Mouse (Mus musculus): ENCODE data around the gene Ext2. TPM values are rescaled to one million over a fixed set of nuclear protein-coding genes. Genes with fewer than 3 reads are reported as not detected.

Gene Ext2
- polyA plus RNA-seq, 1 experiment from 2014 or later = 68.2 TPM

DNA sequence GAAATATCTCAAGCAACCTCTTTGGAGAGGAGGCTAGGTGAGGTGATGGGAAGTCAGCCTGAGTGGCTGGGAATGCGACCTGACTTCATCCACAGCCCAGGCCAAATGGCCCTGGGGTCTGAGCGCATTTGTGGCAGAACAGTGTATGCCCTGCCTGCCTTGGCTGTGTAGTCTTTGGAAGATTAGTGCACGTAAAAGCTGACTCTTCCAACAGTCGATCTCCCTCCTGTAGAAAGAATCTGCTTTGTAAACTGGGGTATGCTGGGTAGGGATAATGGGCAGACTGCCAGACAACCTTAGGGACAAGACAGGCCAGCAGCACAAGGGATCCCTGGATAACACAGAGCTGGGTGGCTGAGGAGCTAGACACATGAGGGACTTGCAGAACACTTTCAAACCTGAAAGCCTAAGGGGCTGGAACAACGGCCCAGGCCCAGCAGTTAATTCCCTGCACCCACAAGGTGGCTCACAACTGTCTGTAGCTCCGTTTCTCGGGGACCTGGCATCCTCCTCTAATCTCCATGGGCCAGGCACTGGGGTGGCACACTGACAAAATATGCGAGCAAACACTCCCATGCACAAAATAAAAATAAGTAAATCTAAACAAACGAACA is 38.3 kb downstream of the Ext2 start:
- Histone ChIP-seq H3K27me3 (ENCODE audit: control insufficient read depth, insufficient read depth, low read length) (no peaks in the 10 kb centered on the region), H3K9ac (ENCODE audit: low read length) (no peak overlapping the region), H3K27ac (ENCODE audit: low read depth, low read length) (no peak overlapping the region), H3K9me3 (ENCODE audit: control insufficient read depth, low read length) (no peaks in the 10 kb centered on the region), H3K36me3 (ENCODE audit: control insufficient read depth, insufficient read depth, low read length) (no peaks in the 10 kb centered on the region), H3K4me2 (no peak overlapping the region), H3K4me3 (ENCODE audit: low read depth, low read length) (no peak overlapping the region), H3K4me1 (ENCODE audit: control insufficient read depth, insufficient read depth, low read length) (peaks cover 14% of the 10 kb centered on the region)
- ATAC-seq (ENCODE audit: low FRiP score) = no peak
- no peak for DNase-seq (ENCODE audit: low spot score, missing footprints)
- WGBS = 77% methylated on average over 9 of the region's 9 CpGs

DNA sequence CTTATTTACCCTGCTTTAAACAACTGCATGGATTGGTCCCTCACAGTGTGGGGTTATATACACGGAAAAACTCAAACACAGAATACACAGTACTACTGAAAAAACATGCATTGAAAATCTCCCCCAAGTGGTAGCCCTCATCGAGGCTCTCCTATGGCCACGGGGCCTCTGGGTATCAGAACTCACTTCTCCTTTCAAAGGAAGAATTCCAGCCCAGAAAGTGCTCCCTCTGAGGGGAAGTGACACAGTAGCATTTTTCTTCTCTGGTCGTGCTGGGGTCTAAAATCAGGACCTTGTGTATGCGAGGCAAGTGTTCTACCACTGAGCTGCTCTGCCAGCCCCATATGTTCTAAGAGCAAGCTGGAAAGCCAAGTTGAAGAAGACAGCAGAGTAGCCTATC is 39.7 kb downstream of the Ext2 start:
- peaks cover 14% of the 10 kb centered on the region for H3K4me1 ChIP-seq (ENCODE audit: control insufficient read depth, insufficient read depth, low read length)
- no peak for DNase-seq (ENCODE audit: low spot score, missing footprints)
- ATAC-seq (ENCODE audit: low FRiP score) = no peak
- H3K4me3 ChIP-seq (ENCODE audit: low read depth, low read length) = no peak overlapping the region
- H3K4me2 ChIP-seq = no peak overlapping the region
- H3K36me3 ChIP-seq (ENCODE audit: control insufficient read depth, insufficient read depth, low read length) = no peaks in the 10 kb centered on the region
- no peaks in the 10 kb centered on the region for H3K27me3 ChIP-seq (ENCODE audit: control insufficient read depth, insufficient read depth, low read length)
- no peaks in the 10 kb centered on the region for H3K9me3 ChIP-seq (ENCODE audit: control insufficient read depth, low read length)
- H3K9ac ChIP-seq (ENCODE audit: low read length) = no peak overlapping the region
- WGBS = 78% methylated on average over 5 of the region's 5 CpGs
- no peak overlapping the region for H3K27ac ChIP-seq (ENCODE audit: low read depth, low read length)

DNA sequence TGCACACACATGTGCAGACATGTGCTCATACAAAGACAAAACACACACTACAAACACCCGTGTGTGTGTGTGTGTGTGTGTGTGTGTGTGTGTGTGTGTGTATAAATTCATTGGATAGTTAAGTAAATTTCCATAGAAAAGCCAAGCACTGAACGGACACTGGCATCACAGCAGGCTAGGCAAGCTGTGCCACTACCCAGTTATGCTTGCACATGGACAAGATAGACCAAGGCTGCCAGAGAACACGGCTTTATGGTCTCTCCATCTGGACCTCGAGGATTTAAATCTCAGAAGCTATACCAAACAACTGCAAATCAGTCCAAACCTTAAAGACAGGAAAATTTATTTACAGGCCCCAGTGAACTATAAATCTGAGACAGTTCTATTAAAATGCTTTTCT is 40.2 kb downstream of the Ext2 start:
- H3K27ac ChIP-seq (ENCODE audit: low read depth, low read length) = no peak overlapping the region
- WGBS = 83% methylated on average over 4 of the region's 4 CpGs
- H3K9me3 ChIP-seq (ENCODE audit: control insufficient read depth, low read length) = no peaks in the 10 kb centered on the region
- no peak for ATAC-seq (ENCODE audit: low FRiP score)
- no peak overlapping the region for H3K4me3 ChIP-seq (ENCODE audit: low read depth, low read length)
- H3K4me2 ChIP-seq = no peak overlapping the region
- no peaks in the 10 kb centered on the region for H3K36me3 ChIP-seq (ENCODE audit: control insufficient read depth, insufficient read depth, low read length)
- H3K9ac ChIP-seq (ENCODE audit: low read length) = no peak overlapping the region
- no peaks in the 10 kb centered on the region for H3K27me3 ChIP-seq (ENCODE audit: control insufficient read depth, insufficient read depth, low read length)
- DNase-seq (ENCODE audit: low spot score, missing footprints) = no peak
- peaks cover 14% of the 10 kb centered on the region for H3K4me1 ChIP-seq (ENCODE audit: control insufficient read depth, insufficient read depth, low read length)

DNA sequence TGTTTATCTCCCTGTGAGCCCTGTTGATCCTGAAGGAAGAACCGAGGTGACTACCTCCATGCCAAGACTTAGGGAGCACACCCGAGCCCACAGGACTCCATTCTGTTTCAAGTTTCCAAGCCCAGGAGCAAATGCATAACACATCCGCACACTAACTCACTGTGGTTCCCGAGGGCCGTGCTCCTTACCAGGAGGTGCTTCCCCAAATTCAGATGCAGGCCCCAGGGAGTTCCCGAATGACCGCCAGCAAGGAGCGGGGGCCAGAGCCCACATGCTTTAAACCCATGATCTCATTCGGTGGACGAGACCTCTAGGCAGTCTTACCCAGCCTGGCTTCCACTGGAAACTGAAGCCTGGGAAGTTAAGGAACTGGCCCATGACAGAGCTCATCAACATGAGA is 41.8 kb downstream of the Ext2 start:
- Histone ChIP-seq H3K27me3 (ENCODE audit: control insufficient read depth, insufficient read depth, low read length) (no peaks in the 10 kb centered on the region), H3K27ac (ENCODE audit: low read depth, low read length) (no peak overlapping the region)

DNA sequence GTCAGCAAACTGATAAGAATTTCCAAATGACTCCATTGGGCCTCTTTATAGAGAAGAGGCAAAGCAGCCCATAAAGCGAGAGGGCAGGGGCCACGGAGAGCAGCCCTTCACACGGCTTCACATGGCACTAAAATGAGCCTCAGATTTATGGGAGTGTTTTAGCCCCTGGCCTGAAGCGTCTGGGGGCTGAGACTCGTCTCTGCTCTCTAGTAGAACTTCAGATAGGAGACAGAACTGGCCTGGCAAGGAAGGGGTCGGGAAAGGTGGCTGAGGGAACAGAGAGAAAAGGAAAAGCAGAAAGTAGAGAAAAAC is 42.5 kb downstream of the Ext2 start:
- Histone ChIP-seq H3K4me3 (ENCODE audit: low read depth, low read length) (no peak overlapping the region), H3K4me2 (no peak overlapping the region), H3K27me3 (ENCODE audit: control insufficient read depth, insufficient read depth, low read length) (no peaks in the 10 kb centered on the region), H3K4me1 (ENCODE audit: control insufficient read depth, insufficient read depth, low read length) (peaks cover 10% of the 10 kb centered on the region), H3K27ac (ENCODE audit: low read depth, low read length) (no peak overlapping the region), H3K36me3 (ENCODE audit: control insufficient read depth, insufficient read depth, low read length) (no peaks in the 10 kb centered on the region), H3K9ac (ENCODE audit: low read length) (no peak overlapping the region), H3K9me3 (ENCODE audit: control insufficient read depth, low read length) (no peaks in the 10 kb centered on the region)
- no peak for ATAC-seq (ENCODE audit: low FRiP score)
- DNase-seq (ENCODE audit: low spot score, missing footprints) = no peak
- 81% methylated on average over 6 of the region's 6 CpGs for WGBS

More for the DNA sequence above, 41.8 kb downstream of the Ext2 start:
- no peak overlapping the region for H3K4me3 ChIP-seq (ENCODE audit: low read depth, low read length)
- H3K9me3 ChIP-seq (ENCODE audit: control insufficient read depth, low read length) = no peaks in the 10 kb centered on the region
- 81% methylated on average over 10 of the region's 10 CpGs for WGBS
- peaks cover 14% of the 10 kb centered on the region for H3K4me1 ChIP-seq (ENCODE audit: control insufficient read depth, insufficient read depth, low read length)
- H3K4me2 ChIP-seq = no peak overlapping the region
- DNase-seq (ENCODE audit: low spot score, missing footprints) (no peak), ATAC-seq (ENCODE audit: low FRiP score) (no peak)
- no peak overlapping the region for H3K9ac ChIP-seq (ENCODE audit: low read length)
- no peaks in the 10 kb centered on the region for H3K36me3 ChIP-seq (ENCODE audit: control insufficient read depth, insufficient read depth, low read length)

DNA sequence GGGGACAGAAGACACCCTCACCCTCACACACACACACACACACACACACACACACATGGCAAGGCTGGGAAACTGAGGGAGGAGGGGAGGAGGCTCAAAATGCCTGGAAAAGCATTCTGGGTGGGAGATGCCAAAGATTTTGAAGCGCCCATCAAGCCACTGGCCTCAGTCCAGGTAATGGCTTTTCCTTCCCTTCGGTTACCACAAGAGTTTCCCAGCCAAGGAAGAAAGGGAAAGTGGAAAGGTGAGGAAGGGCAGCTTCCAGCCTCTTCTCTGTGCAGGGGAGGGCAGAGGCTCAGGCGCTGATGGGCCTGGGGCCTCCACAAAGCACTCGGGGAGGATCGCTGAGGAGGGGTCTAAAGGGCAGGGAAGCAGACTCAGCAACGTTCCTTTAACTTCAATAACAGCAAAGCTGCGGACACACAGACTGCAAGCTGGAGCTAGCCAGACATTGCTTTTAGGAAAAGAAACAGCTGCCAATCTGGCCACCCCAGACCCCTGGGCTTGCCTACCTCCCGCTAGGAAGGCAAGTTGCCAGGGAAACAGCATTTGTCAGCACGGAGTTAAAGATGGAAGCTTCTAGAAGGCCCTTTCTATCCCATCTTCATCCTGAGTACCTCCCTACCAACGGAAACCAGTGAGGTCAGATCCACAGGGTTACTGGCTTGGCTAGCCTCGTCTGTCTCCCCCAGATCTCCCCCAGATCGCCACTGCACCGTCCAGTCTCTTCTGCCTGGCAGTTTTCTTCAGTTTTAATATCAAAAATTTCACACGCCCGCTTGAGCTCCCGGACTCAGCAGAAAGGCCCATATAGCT is 43.1 kb downstream of the Ext2 start:
- no peak overlapping the region for H3K27ac ChIP-seq (ENCODE audit: low read depth, low read length)
- no peaks in the 10 kb centered on the region for H3K27me3 ChIP-seq (ENCODE audit: control insufficient read depth, insufficient read depth, low read length)
- peaks cover 6% of the 10 kb centered on the region; the same call in 1 of the 2 replicates for H3K4me1 ChIP-seq (ENCODE audit: control insufficient read depth, insufficient read depth, low read length)
- no peak overlapping the region for H3K9ac ChIP-seq (ENCODE audit: low read length)
- no peaks in the 10 kb centered on the region for H3K36me3 ChIP-seq (ENCODE audit: control insufficient read depth, insufficient read depth, low read length)
- ATAC-seq (ENCODE audit: low FRiP score) (no peak), DNase-seq (ENCODE audit: low spot score, missing footprints) (no peak)
- H3K4me3 ChIP-seq (ENCODE audit: low read depth, low read length) = no peak overlapping the region
- no peak overlapping the region for H3K4me2 ChIP-seq
- H3K9me3 ChIP-seq (ENCODE audit: control insufficient read depth, low read length) = no peaks in the 10 kb centered on the region
- WGBS = 69% methylated on average over 16 of the region's 16 CpGs

DNA sequence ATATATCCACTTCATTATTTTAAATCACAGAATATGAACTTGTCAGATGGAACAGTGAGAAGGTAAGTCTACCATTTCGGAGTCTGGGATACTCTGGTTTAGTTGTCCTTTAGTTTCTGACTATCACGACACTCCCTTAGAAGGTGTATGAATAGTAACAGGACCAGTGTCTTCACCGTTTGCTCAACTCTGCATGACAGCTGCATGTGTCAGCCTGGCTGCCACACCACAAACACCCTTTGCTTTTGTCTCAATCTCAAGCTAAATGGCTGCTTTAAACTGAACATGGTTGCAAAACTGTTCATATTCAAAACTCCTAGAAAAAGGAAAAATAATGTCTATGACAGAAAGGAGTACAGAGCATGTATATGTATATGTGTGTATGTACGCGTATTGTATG is 43.8 kb downstream of the Ext2 start:
- Histone ChIP-seq H3K27me3 (ENCODE audit: control insufficient read depth, insufficient read depth, low read length) (no peaks in the 10 kb centered on the region), H3K4me1 (ENCODE audit: control insufficient read depth, insufficient read depth, low read length) (peaks cover 3% of the 10 kb centered on the region; the same call in 1 of the 2 replicates), H3K9me3 (ENCODE audit: control insufficient read depth, low read length) (no peaks in the 10 kb centered on the region), H3K27ac (ENCODE audit: low read depth, low read length) (no peak overlapping the region), H3K4me2 (no peak overlapping the region), H3K36me3 (ENCODE audit: control insufficient read depth, insufficient read depth, low read length) (no peaks in the 10 kb centered on the region), H3K9ac (ENCODE audit: low read length) (no peak overlapping the region), H3K4me3 (ENCODE audit: low read depth, low read length) (no peak overlapping the region)
- ATAC-seq (ENCODE audit: low FRiP score) = no peak
- no peak for DNase-seq (ENCODE audit: low spot score, missing footprints)
- WGBS = 89% methylated on average over 5 of the region's 5 CpGs

DNA sequence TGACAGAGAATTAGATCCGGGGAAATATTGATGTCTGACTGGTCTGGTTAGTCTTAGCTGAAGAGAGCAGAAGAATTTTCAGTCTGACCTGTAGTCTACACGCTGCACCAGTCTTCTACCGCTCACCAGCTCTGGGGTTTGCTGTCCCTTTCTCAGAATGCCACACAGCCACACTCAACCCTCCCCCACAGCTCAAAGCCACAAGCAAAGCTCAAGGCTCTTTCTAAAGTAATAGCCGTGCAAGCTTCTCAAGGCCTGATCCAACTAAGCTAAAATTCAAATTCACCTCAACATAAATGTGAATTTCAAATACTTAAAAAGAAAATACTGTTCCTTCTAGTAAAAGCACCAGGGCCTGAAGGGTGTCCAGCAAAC is 45.3 kb downstream of the Ext2 start:
- H3K4me3 ChIP-seq (ENCODE audit: low read depth, low read length) = no peak overlapping the region
- ATAC-seq (ENCODE audit: low FRiP score) = no peak

DNA sequence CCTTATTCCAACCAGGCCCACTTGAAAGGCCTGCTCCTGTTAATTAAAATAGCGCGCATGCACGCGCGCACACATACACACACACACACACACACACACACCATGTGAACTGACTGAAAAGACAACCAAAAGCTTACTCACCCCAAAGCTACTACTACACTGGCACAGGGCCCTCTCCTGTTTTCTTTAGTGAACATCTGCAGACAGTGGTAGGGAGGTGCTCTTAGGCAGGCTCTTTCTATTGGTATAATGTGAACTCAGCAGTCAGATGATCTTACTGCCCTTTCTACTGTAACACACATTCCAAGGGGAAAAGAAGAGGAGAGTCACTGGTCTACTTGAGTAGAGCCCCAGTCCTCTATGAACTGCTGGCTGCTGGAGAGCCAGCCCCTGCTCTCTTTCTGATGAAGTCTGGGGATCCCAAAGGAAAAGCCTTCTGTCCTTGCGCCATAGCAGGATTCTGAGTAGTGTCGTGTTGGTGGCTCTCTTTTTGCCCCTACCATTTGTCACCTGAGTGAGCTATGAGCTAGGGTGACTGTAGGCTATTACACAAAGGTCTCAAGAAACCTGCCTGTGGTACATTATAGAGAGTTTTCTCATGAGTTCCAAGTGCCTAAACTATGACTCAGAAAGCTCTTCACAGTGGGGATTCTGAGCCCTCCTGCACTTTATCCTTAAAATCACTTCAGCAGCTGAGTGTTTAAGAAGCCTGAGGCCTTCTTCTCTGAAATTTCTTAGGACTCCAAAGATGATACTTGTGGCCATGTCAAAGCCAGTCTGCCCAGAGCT is 45.9 kb downstream of the Ext2 start:
- peaks cover 3% of the 10 kb centered on the region; the same call in 1 of the 2 replicates for H3K4me1 ChIP-seq (ENCODE audit: control insufficient read depth, insufficient read depth, low read length)
- H3K27ac ChIP-seq (ENCODE audit: low read depth, low read length) = no peak overlapping the region
- no peak overlapping the region for H3K9ac ChIP-seq (ENCODE audit: low read length)
- no peak overlapping the region for H3K4me2 ChIP-seq
- no peaks in the 10 kb centered on the region for H3K9me3 ChIP-seq (ENCODE audit: control insufficient read depth, low read length)
- no peaks in the 10 kb centered on the region for H3K27me3 ChIP-seq (ENCODE audit: control insufficient read depth, insufficient read depth, low read length)
- ATAC-seq (ENCODE audit: low FRiP score) (no peak), DNase-seq (ENCODE audit: low spot score, missing footprints) (no peak)
- no peaks in the 10 kb centered on the region for H3K36me3 ChIP-seq (ENCODE audit: control insufficient read depth, insufficient read depth, low read length)
- 83% methylated on average over 7 of the region's 7 CpGs for WGBS
- no peak overlapping the region for H3K4me3 ChIP-seq (ENCODE audit: low read depth, low read length)

More for the DNA sequence above, 45.3 kb downstream of the Ext2 start:
- Histone ChIP-seq H3K9me3 (ENCODE audit: control insufficient read depth, low read length) (no peaks in the 10 kb centered on the region), H3K36me3 (ENCODE audit: control insufficient read depth, insufficient read depth, low read length) (no peaks in the 10 kb centered on the region), H3K27me3 (ENCODE audit: control insufficient read depth, insufficient read depth, low read length) (no peaks in the 10 kb centered on the region), H3K9ac (ENCODE audit: low read length) (no peak overlapping the region), H3K4me1 (ENCODE audit: control insufficient read depth, insufficient read depth, low read length) (peaks cover 3% of the 10 kb centered on the region; the same call in 1 of the 2 replicates), H3K27ac (ENCODE audit: low read depth, low read length) (no peak overlapping the region), H3K4me2 (no peak overlapping the region)
- WGBS = 77% methylated on average over 4 of the region's 4 CpGs
- DNase-seq (ENCODE audit: low spot score, missing footprints) = no peak
